Mouse (Mus musculus): ENCODE data around the gene Cacna1h. TPM values are rescaled to one million over a fixed set of nuclear protein-coding genes. Genes with fewer than 3 reads are reported as not detected.

Cacna1h gene
- total and polyA plus RNA-seq, 2 experiments from 2014 or later = 3.4 to 39.2 TPM

GRCm38 (mm10) chr17:25374011-25374410, 59.6 kb downstream of the Cacna1h start:
- 39% methylated on average over 9 of the region's 9 CpGs for WGBS
- no peak overlapping the region for H3K9ac ChIP-seq (replicated peaks; ENCODE audit: low read depth, low read length)
- H3K27me3 ChIP-seq (ENCODE audit: control insufficient read depth, insufficient read depth, low read length) = no peaks in the 10 kb centered on the region
- H3K9me3 ChIP-seq (replicated peaks; ENCODE audit: control insufficient read depth, low read length) = no peaks in the 10 kb centered on the region
- DNase-seq (ENCODE audit: low spot score) = no peak
- ATAC-seq (ENCODE audit: insufficient read depth, low read depth) = no peak
- TF ChIP-seq EP300 (IDR thresholded peaks at IDR 0.05; ENCODE audit: low read depth) (no peak), CTCF (IDR thresholded peaks at IDR 0.05; ENCODE audit: low read depth) (peak; percentile 26; the same call in 1 of the 2 replicates)
- H3K4me2 ChIP-seq (ENCODE audit: low read depth, low read length) = no peak overlapping the region
- no peak overlapping the region for H3K27ac ChIP-seq (ENCODE audit: low read depth)
- H3K36me3 ChIP-seq (replicated peaks; ENCODE audit: control insufficient read depth, insufficient read depth, low read length) = no peaks in the 10 kb centered on the region; the same call in 1 of the 2 replicates
- H3K4me3 ChIP-seq (ENCODE audit: low read depth, low read length) = no peak overlapping the region
- no peaks in the 10 kb centered on the region for H3K4me1 ChIP-seq (ENCODE audit: control insufficient read depth, insufficient read depth)

- DNase-seq (ENCODE audit: low spot score) = no peak
- Histone ChIP-seq H3K27me3 (ENCODE audit: control insufficient read depth, insufficient read depth, low read length) (no peaks in the 10 kb centered on the region), H3K4me2 (ENCODE audit: low read depth, low read length) (no peak overlapping the region), H3K4me3 (ENCODE audit: low read depth, low read length) (no peak overlapping the region), H3K9ac (replicated peaks; ENCODE audit: low read depth, low read length) (no peak overlapping the region), H3K36me3 (replicated peaks; ENCODE audit: control insufficient read depth, insufficient read depth, low read length) (no peaks in the 10 kb centered on the region; the same call in 1 of the 2 replicates), H3K9me3 (replicated peaks; ENCODE audit: control insufficient read depth, low read length) (no peaks in the 10 kb centered on the region), H3K27ac (ENCODE audit: low read depth) (no peak overlapping the region), H3K4me1 (ENCODE audit: control insufficient read depth, insufficient read depth) (no peaks in the 10 kb centered on the region)
- no peak for ATAC-seq (ENCODE audit: insufficient read depth, low read depth)
- no peak for TF ChIP-seq CTCF (IDR thresholded peaks at IDR 0.05; ENCODE audit: low read depth)
- no peak for TF ChIP-seq EP300 (IDR thresholded peaks at IDR 0.05; ENCODE audit: low read depth)
- WGBS = 63% methylated on average over 8 of the region's 8 CpGs
These were observed 61.1 kb downstream of the Cacna1h start for GRCm38 (mm10) chr17:25372491-25372890.

GRCm38 (mm10) chr17:25368973-25369372, 64.6 kb downstream of the Cacna1h start, which contains the start of gene Tpsg1:
Tpsg1 (plus strand) TSS chr17:25369273.
- DNase-seq (ENCODE audit: low spot score) (no peak), ATAC-seq (ENCODE audit: insufficient read depth, low read depth) (no peak)
- Histone ChIP-seq H3K27me3 (ENCODE audit: control insufficient read depth, insufficient read depth, low read length) (no peaks in the 10 kb centered on the region), H3K4me2 (ENCODE audit: low read depth, low read length) (no peak within 1 kb of the TSS), H3K9ac (replicated peaks; ENCODE audit: low read depth, low read length) (no peak within 1 kb of the TSS), H3K27ac (ENCODE audit: low read depth) (no peak within 1 kb of the TSS), H3K36me3 (replicated peaks; ENCODE audit: control insufficient read depth, insufficient read depth, low read length) (no peaks in the 10 kb centered on the region), H3K4me3 (ENCODE audit: low read depth, low read length) (no peak within 1 kb of the TSS), H3K9me3 (replicated peaks; ENCODE audit: control insufficient read depth, low read length) (no peaks in the 10 kb centered on the region), H3K4me1 (ENCODE audit: control insufficient read depth, insufficient read depth) (no peaks in the 10 kb centered on the region)
- TF ChIP-seq EP300 (IDR thresholded peaks at IDR 0.05; ENCODE audit: low read depth) = no peak
- no peak for TF ChIP-seq CTCF (IDR thresholded peaks at IDR 0.05; ENCODE audit: low read depth)
- WGBS = 72% methylated on average over 3 of the region's 3 CpGs

- ATAC-seq (ENCODE audit: insufficient read depth, low read depth) = no peak
- 77% methylated on average over 2 of the region's 2 CpGs for WGBS
- H3K27ac ChIP-seq (ENCODE audit: low read depth) = no peak within 1 kb of the TSS
These were observed 67.6 kb downstream of the Cacna1h start, which contains the start of gene Tpsb2 for GRCm38 (mm10) chr17:25366005-25366404. Tpsb2 (plus strand) TSS chr17:25366305.

GRCm38 (mm10) chr17:25363726-25364125, 69.9 kb downstream of the Cacna1h start:
- TF ChIP-seq CTCF (IDR thresholded peaks at IDR 0.05; ENCODE audit: low read depth) = peak; percentile 73
- TF ChIP-seq EP300 (IDR thresholded peaks at IDR 0.05; ENCODE audit: low read depth) = no peak
- WGBS = 0% methylated on average over 1 of the region's 1 CpGs
- Histone ChIP-seq H3K4me2 (ENCODE audit: low read depth, low read length) (no peak overlapping the region), H3K27me3 (ENCODE audit: control insufficient read depth, insufficient read depth, low read length) (no peaks in the 10 kb centered on the region), H3K9ac (replicated peaks; ENCODE audit: low read depth, low read length) (no peak overlapping the region), H3K4me1 (ENCODE audit: control insufficient read depth, insufficient read depth) (no peaks in the 10 kb centered on the region), H3K27ac (ENCODE audit: low read depth) (no peak overlapping the region), H3K4me3 (ENCODE audit: low read depth, low read length) (no peak overlapping the region), H3K9me3 (replicated peaks; ENCODE audit: control insufficient read depth, low read length) (no peaks in the 10 kb centered on the region), H3K36me3 (replicated peaks; ENCODE audit: control insufficient read depth, insufficient read depth, low read length) (no peaks in the 10 kb centered on the region)
- peak; percentile 49; the same call in 1 of the 2 replicates for ATAC-seq (ENCODE audit: insufficient read depth, low read depth)
- no peak for DNase-seq (ENCODE audit: low spot score)

More at GRCm38 (mm10) chr17:25366005-25366404, 67.6 kb downstream of the Cacna1h start, which contains the start of gene Tpsb2:
- no peak within 1 kb of the TSS for H3K4me2 ChIP-seq (ENCODE audit: low read depth, low read length)
- no peaks in the 10 kb centered on the region for H3K36me3 ChIP-seq (replicated peaks; ENCODE audit: control insufficient read depth, insufficient read depth, low read length)
- no peaks in the 10 kb centered on the region for H3K4me1 ChIP-seq (ENCODE audit: control insufficient read depth, insufficient read depth)
- H3K4me3 ChIP-seq (ENCODE audit: low read depth, low read length) = no peak within 1 kb of the TSS
- TF ChIP-seq EP300 (IDR thresholded peaks at IDR 0.05; ENCODE audit: low read depth) (no peak), CTCF (IDR thresholded peaks at IDR 0.05; ENCODE audit: low read depth) (no peak)
- H3K27me3 ChIP-seq (ENCODE audit: control insufficient read depth, insufficient read depth, low read length) = no peaks in the 10 kb centered on the region
- no peak within 1 kb of the TSS for H3K9ac ChIP-seq (replicated peaks; ENCODE audit: low read depth, low read length)
- no peaks in the 10 kb centered on the region for H3K9me3 ChIP-seq (replicated peaks; ENCODE audit: control insufficient read depth, low read length)
- DNase-seq (ENCODE audit: low spot score) = no peak

- DNase-seq (ENCODE audit: low spot score) (no peak), ATAC-seq (ENCODE audit: insufficient read depth, low read depth) (no peak)
- Histone ChIP-seq H3K4me2 (ENCODE audit: low read depth, low read length) (no peak overlapping the region), H3K4me3 (ENCODE audit: low read depth, low read length) (no peak overlapping the region), H3K4me1 (ENCODE audit: control insufficient read depth, insufficient read depth) (no peaks in the 10 kb centered on the region), H3K9me3 (replicated peaks; ENCODE audit: control insufficient read depth, low read length) (no peaks in the 10 kb centered on the region), H3K36me3 (replicated peaks; ENCODE audit: control insufficient read depth, insufficient read depth, low read length) (no peaks in the 10 kb centered on the region), H3K9ac (replicated peaks; ENCODE audit: low read depth, low read length) (no peak overlapping the region), H3K27ac (ENCODE audit: low read depth) (no peak overlapping the region), H3K27me3 (ENCODE audit: control insufficient read depth, insufficient read depth, low read length) (no peaks in the 10 kb centered on the region)
- no peak for TF ChIP-seq CTCF (IDR thresholded peaks at IDR 0.05; ENCODE audit: low read depth)
- TF ChIP-seq EP300 (IDR thresholded peaks at IDR 0.05; ENCODE audit: low read depth) = no peak
- 68% methylated on average over 2 of the region's 2 CpGs for WGBS
These were observed 72.3 kb downstream of the Cacna1h start for GRCm38 (mm10) chr17:25361291-25361690.
